9 mouse cellular contexts compared by ENCODE assay signal in the genomic region with DNA sequence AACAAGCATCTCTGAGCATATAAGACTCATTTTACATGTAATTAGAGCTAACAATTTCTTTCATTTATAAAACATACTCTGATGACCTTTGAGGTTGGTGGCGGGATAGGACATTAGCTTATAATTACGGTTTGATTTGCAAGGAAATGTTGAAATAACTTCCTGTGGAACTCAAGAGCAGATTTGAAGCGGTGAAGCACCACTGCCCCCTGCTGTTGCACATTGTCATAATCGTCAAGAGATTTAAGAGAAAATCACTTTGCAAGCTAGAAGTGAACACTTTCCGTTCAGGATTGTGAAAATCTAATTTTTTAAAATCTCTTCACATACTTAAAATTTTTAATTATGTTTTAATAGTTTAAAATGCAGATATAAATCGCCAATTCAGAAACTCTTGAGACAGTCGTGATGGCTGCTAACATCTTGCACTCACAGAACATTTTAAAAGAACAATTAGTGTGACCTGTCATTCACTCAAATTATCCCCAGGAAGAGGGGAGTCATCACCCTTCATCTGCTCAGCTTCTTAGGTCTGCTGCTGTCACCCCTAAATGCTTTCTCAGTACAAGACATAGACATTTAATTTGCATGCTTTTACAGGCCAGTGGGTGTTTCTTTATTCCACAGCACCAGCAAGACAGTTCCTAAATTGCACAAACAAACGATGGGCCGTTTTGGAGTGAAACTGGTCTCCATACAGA.
DNase-seq lines count a peak whose midpoint lies in the region; ATAC-seq and TF ChIP-seq lines count a peak whose summit lies in the region.
"Had no signal": no experiment of that assay in that cellular context is flagged by ENCODE, and none has a peak within 500 bp of the region (broad histone marks: within the 10 kb centered on the region; RNA-seq: fewer than 3 reads in every experiment).

No protein-coding gene starts in this region.

- no peak overlapping the region for H3K27ac ChIP-seq in midbrain, embryonic 10.5 days (replicated peaks)
- no peak overlapping the region for H3K27ac ChIP-seq in midbrain, embryonic 16.5 days (ENCODE audit: low read length)
- H3K27ac ChIP-seq in embryonic fibroblast, embryonic 13.5 days (ENCODE audit: insufficient read depth, low read length), result no peak overlapping the region
- no peak overlapping the region for H3K27ac ChIP-seq in hindbrain, postnatal 0 days
- no peak overlapping the region for H3K27ac ChIP-seq in limb, embryonic 11.5 days (replicated peaks; ENCODE audit: low read depth, low read length)

- H3K4me2 ChIP-seq in midbrain, embryonic 16.5 days (ENCODE audit: low read length), result no peak overlapping the region
- no peak overlapping the region for H3K4me2 ChIP-seq in hindbrain, postnatal 0 days (ENCODE audit: low read depth, low read length)
- no peak overlapping the region for H3K4me2 ChIP-seq in limb, embryonic 11.5 days (ENCODE audit: low read depth, severe bottlenecking)

- H3K4me3 ChIP-seq in midbrain, embryonic 10.5 days, result no peak overlapping the region
- no peak overlapping the region for H3K4me3 ChIP-seq in midbrain, embryonic 16.5 days (ENCODE audit: low read depth, low read length)
- H3K4me3 ChIP-seq in embryonic fibroblast, embryonic 13.5 days (ENCODE audit: insufficient read depth, low read length), result no peak overlapping the region
- H3K4me3 ChIP-seq in hindbrain, postnatal 0 days (ENCODE audit: low read length), result no peak overlapping the region
- H3K4me3 ChIP-seq in limb, embryonic 11.5 days (ENCODE audit: low read depth, low read length), result no peak overlapping the region
- H3K4me3 ChIP-seq: megakaryocyte, embryonic 14.5 days had no signal

- no peaks in the 10 kb centered on the region for H3K4me1 ChIP-seq in midbrain, embryonic 10.5 days
- 0 out of 2 replicates have a peak, but pooled peaks cover 2% of the 10 kb centered on the region for H3K4me1 ChIP-seq in midbrain, embryonic 16.5 days (ENCODE audit: control insufficient read depth, insufficient read depth, low read length)
- no peaks in the 10 kb centered on the region for H3K4me1 ChIP-seq in embryonic fibroblast, embryonic 13.5 days (ENCODE audit: control insufficient read depth, insufficient read depth, low read length)
- no peaks in the 10 kb centered on the region for H3K4me1 ChIP-seq in hindbrain, postnatal 0 days (ENCODE audit: insufficient read depth, low read length)
- no peaks in the 10 kb centered on the region for H3K4me1 ChIP-seq in limb, embryonic 11.5 days (ENCODE audit: control insufficient read depth, insufficient read depth, low read length)
- H3K4me1 ChIP-seq: megakaryocyte, embryonic 14.5 days had no signal

- ATAC-seq in midbrain, embryonic 16.5 days, result no peak
- no peak for ATAC-seq in hindbrain, postnatal 0 days
- no peak for ATAC-seq in limb, embryonic 11.5 days (ENCODE audit: insufficient number of reproducible peaks, low FRiP score, low TSS enrichment, low read depth)

- no peak overlapping the region for H3K9ac ChIP-seq in midbrain, embryonic 16.5 days (ENCODE audit: low read depth, low read length)
- no peak overlapping the region for H3K9ac ChIP-seq in hindbrain, postnatal 0 days (replicated peaks; ENCODE audit: low read length)
- H3K9ac ChIP-seq in limb, embryonic 11.5 days (ENCODE audit: low read length), result no peak overlapping the region

- no peak for TF ChIP-seq POLR2A in embryonic fibroblast, embryonic 13.5 days (IDR thresholded peaks at IDR 0.05; ENCODE audit: low read depth, low read length)

- 48% methylated on average over 9 of the region's 9 CpGs for WGBS in midbrain, embryonic 10.5 days
- WGBS in midbrain, embryonic 16.5 days, result 34% methylated on average over 9 of the region's 9 CpGs
- 17% methylated on average over 9 of the region's 9 CpGs for WGBS in hindbrain, postnatal 0 days
- WGBS in limb, embryonic 11.5 days, result 31% methylated on average over 9 of the region's 9 CpGs

- peak; percentile 49; the same call in 1 of the 2 replicates for TF ChIP-seq CTCF in embryonic fibroblast, embryonic 13.5 days (IDR thresholded peaks at IDR 0.05; ENCODE audit: borderline replicate concordance, insufficient read depth, low read length)
- peak; percentile 91 for TF ChIP-seq CTCF in hindbrain, postnatal 0 days (IDR thresholded peaks at IDR 0.05; ENCODE audit: low read depth)

- H3K9me3 ChIP-seq in midbrain, embryonic 10.5 days (replicated peaks), result no peaks in the 10 kb centered on the region
- no peaks in the 10 kb centered on the region for H3K9me3 ChIP-seq in midbrain, embryonic 16.5 days (replicated peaks; ENCODE audit: control insufficient read depth, low read length, poor library complexity, severe bottlenecking)
- no peaks in the 10 kb centered on the region for H3K9me3 ChIP-seq in hindbrain, postnatal 0 days (ENCODE audit: low read length)
- H3K9me3 ChIP-seq in limb, embryonic 11.5 days (ENCODE audit: control insufficient read depth, low read length), result no peaks in the 10 kb centered on the region
- H3K9me3 ChIP-seq: megakaryocyte, embryonic 14.5 days had no signal

- H3K27me3 ChIP-seq in midbrain, embryonic 10.5 days (ENCODE audit: low read depth, poor library complexity, severe bottlenecking), result peaks cover 39% of the 10 kb centered on the region
- H3K27me3 ChIP-seq in midbrain, embryonic 16.5 days (ENCODE audit: control insufficient read depth, insufficient read depth, low read depth, low read length), result no peaks in the 10 kb centered on the region
- no peaks in the 10 kb centered on the region for H3K27me3 ChIP-seq in hindbrain, postnatal 0 days (ENCODE audit: insufficient read depth, low read length)
- no peaks in the 10 kb centered on the region for H3K27me3 ChIP-seq in limb, embryonic 11.5 days (ENCODE audit: control insufficient read depth, insufficient read depth, low read length)
- H3K27me3 ChIP-seq: megakaryocyte, embryonic 14.5 days had no signal

- H3K36me3 ChIP-seq in midbrain, embryonic 10.5 days, result no peaks in the 10 kb centered on the region
- no peaks in the 10 kb centered on the region for H3K36me3 ChIP-seq in midbrain, embryonic 16.5 days (ENCODE audit: control insufficient read depth, insufficient read depth, low read length)
- no peaks in the 10 kb centered on the region for H3K36me3 ChIP-seq in hindbrain, postnatal 0 days (ENCODE audit: insufficient read depth, low read length)
- H3K36me3 ChIP-seq in limb, embryonic 11.5 days (ENCODE audit: control insufficient read depth, insufficient read depth, low read length), result no peaks in the 10 kb centered on the region

- peak; percentile 54 for DNase-seq in midbrain, embryonic 10.5 days (ENCODE audit: low spot score)
- peak; percentile 79 for DNase-seq in adrenal gland, postnatal 10 days
- peak; percentile 92 for DNase-seq in hindbrain, postnatal 0 days (ENCODE audit: low spot score)
- peak; percentile 82 for DNase-seq in limb, embryonic 11.5 days (ENCODE audit: low spot score)
- peak; percentile 71 to 87 for DNase-seq in right cerebral cortex, postnatal 10 days (ENCODE audit: low spot score in 2 of 2)
- no peak for DNase-seq in spleen, postnatal 4 days (ENCODE audit: low spot score in 2 of 2)

Comparison
In these comparisons a context has a peak if more than half of its experiments do, and no peak if none do; other contexts are left out.
1. DNase-seq: peak in midbrain, embryonic 10.5 days (single experiment), adrenal gland, postnatal 10 days (single experiment), hindbrain, postnatal 0 days (single experiment), limb, embryonic 11.5 days (single experiment) and right cerebral cortex, postnatal 10 days (2 of 2); none in spleen, postnatal 4 days (0 of 2).